Mouse (Mus musculus) forebrain, embryonic 16.5 days (tissue): ENCODE measurements around the gene Cep78. TPM values are rescaled to one million over a fixed set of nuclear protein-coding genes. Genes with fewer than 3 reads are reported as not detected.

Source experiments
- ATAC-seq: fragments of 200-750 bp; cut with Nextera tagmentation; 2 replicates; pipeline ENCODE4 v1.8.0; 2017; ENCODE audit warnings: mild to moderate bottlenecking, moderate library complexity
- H3K27ac ChIP-seq: fragments of 300-500 bp; sonication (generic); 2 replicates; pipeline ENCODE4 v1.5.1; 2014; ENCODE audit warnings: low read length, control low read depth
- H3K27me3 ChIP-seq: fragments of 300-500 bp; sonication (generic); replicated peaks from 2 replicates; pipeline ENCODE4 v1.6.1; 2014; ENCODE audit warnings: low read length; ENCODE audit not compliant: control insufficient read depth, insufficient read depth
- H3K36me3 ChIP-seq: fragments of 300-500 bp; sonication (generic); 2 replicates; pipeline ENCODE4 v1.6.1; 2014; ENCODE audit not compliant: control insufficient read depth, insufficient read depth
- H3K4me1 ChIP-seq: fragments of 300-500 bp; sonication (generic); replicated peaks from 2 replicates; pipeline ENCODE4 v1.6.1; 2014; ENCODE audit warnings: low read length; ENCODE audit not compliant: control insufficient read depth, insufficient read depth
- H3K4me2 ChIP-seq: fragments of 300-500 bp; sonication (generic); 2 replicates; pipeline ENCODE4 v1.6.1; 2014; ENCODE audit warnings: mild to moderate bottlenecking, low read length, control low read depth
- H3K4me3 ChIP-seq: fragments of 300-500 bp; sonication (generic); replicated peaks from 2 replicates; pipeline ENCODE4 v1.5.1; 2014; ENCODE audit warnings: mild to moderate bottlenecking, low read length, control low read depth
- H3K9ac ChIP-seq: fragments of 300-500 bp; sonication (generic); replicated peaks from 2 replicates; pipeline ENCODE4 v1.6.1; 2014; ENCODE audit warnings: low read depth, low read length, control low read depth
- H3K9me3 ChIP-seq: fragments of 300-500 bp; sonication (generic); 2 replicates; pipeline ENCODE4 v1.6.1; 2016; ENCODE audit warnings: low read length; ENCODE audit not compliant: control insufficient read depth
- WGBS: fragments of 180-500 bp; shearing (Covaris S2); extraction: QIAGEN DNeasy Blood & Tissue Kit; methylation state at CpG from one replicate; pipeline ENCODE4 v1.1.7; 2014; 5-methylcytosine and 5-hydroxymethylcytosine counted together
- polyA plus RNA-seq: library from polyadenylated mRNA; unstranded; fragments of >200 nt; fragmentation: Nextera tagmentation; extraction: Ambion mirVana; gene quantifications from 2 replicates; pipeline ENCODE4 v1.2.1, GENCODE M21; 2015

Gene Cep78
- polyA plus RNA-seq, 1 experiment from 2014 or later = 36.5 TPM

DNA sequence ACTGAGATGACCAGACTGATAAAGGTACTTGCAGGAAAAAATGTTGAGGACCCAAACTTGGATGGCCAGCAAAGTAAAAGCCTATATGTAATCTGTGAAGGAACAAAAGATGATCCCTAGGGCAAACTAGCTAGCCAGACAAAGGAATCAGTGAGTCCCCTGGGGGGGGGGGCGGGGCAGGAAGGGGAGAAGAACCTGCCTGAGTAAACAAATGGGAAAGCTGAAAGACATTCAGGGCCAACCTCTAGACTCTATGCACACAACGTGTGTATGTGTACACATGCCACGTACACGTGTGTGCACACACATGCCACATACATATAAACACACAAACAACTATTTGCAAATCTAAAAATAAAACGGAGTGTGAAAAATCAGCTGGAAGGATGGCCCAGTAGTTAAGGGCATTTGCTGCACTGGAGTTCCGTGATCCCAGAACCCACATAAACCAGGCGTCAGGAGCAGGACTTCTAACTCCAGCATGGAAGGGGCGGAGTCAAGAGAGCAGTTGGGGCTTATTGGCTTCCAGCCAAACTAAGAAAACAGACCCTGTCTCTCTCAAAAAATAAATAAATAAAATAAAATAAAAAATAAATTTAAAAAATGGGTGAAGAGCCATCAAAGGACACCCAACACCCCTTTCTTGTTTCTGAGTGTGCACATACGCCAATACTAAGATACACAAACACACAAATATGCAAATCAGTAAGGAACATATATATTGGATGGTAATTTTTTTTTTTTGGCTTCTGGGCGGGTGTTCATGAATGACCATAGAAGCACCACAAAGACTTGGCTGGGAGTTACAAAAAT lies 1.7 kb downstream of the Cep78 start:
- Histone ChIP-seq H3K9ac (no peak overlapping the region), H3K27me3 (no peaks in the 10 kb centered on the region), H3K27ac (no peak overlapping the region), H3K4me3 (no peak overlapping the region; the same call in 1 of the 2 replicates), H3K9me3 (no peaks in the 10 kb centered on the region), H3K4me2 (peak overlapping the region; percentile 82), H3K36me3 (no peaks in the 10 kb centered on the region; the same call in 1 of the 2 replicates), H3K4me1 (peaks cover 15% of the 10 kb centered on the region)
- no peak for ATAC-seq
- 28% methylated on average over 9 of the region's 10 CpGs for WGBS

DNA sequence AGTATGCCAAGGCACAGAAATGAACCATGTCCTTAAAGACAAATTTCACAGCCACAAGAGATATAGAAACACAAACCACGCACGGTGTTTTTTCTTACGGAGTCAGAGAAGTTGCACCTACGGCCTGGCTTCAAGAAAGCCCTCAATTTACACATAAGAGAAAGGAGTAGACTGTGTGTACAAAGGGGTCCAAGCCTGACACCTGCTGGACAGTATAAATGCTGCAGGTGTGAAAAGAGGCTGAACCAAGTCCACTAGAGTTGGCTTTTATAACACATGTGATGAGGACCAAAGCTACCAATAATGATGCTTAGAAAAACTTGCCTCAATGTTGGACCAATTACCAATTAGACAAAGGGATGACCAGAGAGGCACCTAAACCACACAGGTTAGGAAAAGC lies 2.9 kb downstream of the Cep78 start:
- Histone ChIP-seq H3K27ac (no peak overlapping the region), H3K9me3 (no peaks in the 10 kb centered on the region), H3K4me3 (no peak overlapping the region), H3K4me2 (no peak overlapping the region), H3K9ac (no peak overlapping the region), H3K27me3 (no peaks in the 10 kb centered on the region), H3K4me1 (peaks cover 15% of the 10 kb centered on the region), H3K36me3 (peaks cover 5% of the 10 kb centered on the region; the same call in 1 of the 2 replicates)
- ATAC-seq = 0 out of 2 replicates have a peak, but pooled peaks have one; percentile 26
- 34% methylated on average over 4 of the region's 4 CpGs for WGBS

DNA sequence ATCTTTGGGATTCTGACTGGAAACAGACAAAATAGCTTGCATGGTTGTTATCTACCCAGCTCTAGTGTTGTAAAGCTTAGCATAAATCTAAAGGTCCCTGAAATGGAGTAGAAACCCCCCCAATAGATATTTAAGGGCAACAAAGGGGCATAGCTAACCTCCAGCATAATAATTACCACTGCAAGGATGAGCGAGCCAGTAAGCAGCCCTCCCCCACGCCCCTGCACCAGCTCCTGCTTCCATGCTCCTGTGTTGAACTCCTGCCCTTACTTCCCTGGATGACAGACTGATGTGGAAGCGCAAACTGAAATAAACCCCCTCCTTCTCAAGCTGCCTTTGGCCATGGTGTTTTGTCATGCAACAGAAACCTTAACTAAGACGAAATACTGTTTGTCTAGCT lies 11.4 kb downstream of the Cep78 start:
- Histone ChIP-seq H3K4me2 (no peak overlapping the region), H3K4me1 (no peaks in the 10 kb centered on the region), H3K27ac (no peak overlapping the region), H3K36me3 (peaks cover 20% of the 10 kb centered on the region), H3K9ac (no peak overlapping the region), H3K9me3 (no peaks in the 10 kb centered on the region), H3K4me3 (no peak overlapping the region), H3K27me3 (no peaks in the 10 kb centered on the region)
- no peak for ATAC-seq
- WGBS = 87% methylated on average over 4 of the region's 4 CpGs

DNA sequence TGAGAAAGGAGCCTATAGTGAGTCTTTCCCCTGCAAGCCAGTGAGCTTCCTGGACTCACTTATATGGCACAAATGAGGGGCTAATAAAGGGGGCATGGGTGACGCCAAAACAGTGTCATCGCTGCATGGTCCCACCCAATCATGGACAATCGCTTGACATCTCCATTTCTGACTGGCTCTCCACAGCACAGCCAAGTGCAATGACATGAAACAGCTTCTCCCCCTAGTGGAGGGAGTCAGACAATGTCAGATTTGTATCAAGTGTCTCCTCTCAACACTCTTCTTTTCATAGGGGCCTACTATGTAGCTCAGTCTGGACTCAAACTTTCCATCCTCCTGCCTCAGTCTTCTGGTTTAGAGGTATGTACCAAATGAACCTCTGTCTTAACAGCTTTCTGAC lies 19.7 kb downstream of the Cep78 start:
- WGBS = 48% methylated on average over 3 of the region's 3 CpGs
- peaks cover 13% of the 10 kb centered on the region for H3K36me3 ChIP-seq

GRCm38 (mm10) chr19:15964533-15964932 lies 20.3 kb downstream of the Cep78 start:
- WGBS = 87% methylated on average over 7 of the region's 7 CpGs
- no peak overlapping the region for H3K27ac ChIP-seq
- H3K36me3 ChIP-seq = peaks cover 13% of the 10 kb centered on the region

More for the DNA sequence above, 19.7 kb downstream of the Cep78 start:
- H3K9ac ChIP-seq = no peak overlapping the region
- H3K4me3 ChIP-seq = no peak overlapping the region
- H3K27ac ChIP-seq = no peak overlapping the region
- H3K9me3 ChIP-seq = no peaks in the 10 kb centered on the region
- no peaks in the 10 kb centered on the region for H3K27me3 ChIP-seq
- H3K4me1 ChIP-seq = no peaks in the 10 kb centered on the region
- ATAC-seq = peak; percentile 69
- no peak overlapping the region for H3K4me2 ChIP-seq

GRCm38 (mm10) chr19:15963011-15963695 lies 21.6 kb downstream of the Cep78 start:
- 74% methylated on average over 17 of the region's 17 CpGs for WGBS
- no peak overlapping the region for H3K4me3 ChIP-seq
- H3K27ac ChIP-seq = no peak overlapping the region
- H3K4me2 ChIP-seq = no peak overlapping the region
- H3K4me1 ChIP-seq = no peaks in the 10 kb centered on the region
- ATAC-seq = no peak
- no peaks in the 10 kb centered on the region for H3K9me3 ChIP-seq
- no peaks in the 10 kb centered on the region for H3K27me3 ChIP-seq
- peaks cover 7% of the 10 kb centered on the region; the same call in 1 of the 2 replicates for H3K36me3 ChIP-seq
- no peak overlapping the region for H3K9ac ChIP-seq

More at GRCm38 (mm10) chr19:15964533-15964932, 20.3 kb downstream of the Cep78 start:
- Histone ChIP-seq H3K4me3 (no peak overlapping the region), H3K9ac (no peak overlapping the region), H3K4me1 (no peaks in the 10 kb centered on the region), H3K4me2 (no peak overlapping the region), H3K27me3 (no peaks in the 10 kb centered on the region), H3K9me3 (no peaks in the 10 kb centered on the region)
- no peak for ATAC-seq

DNA sequence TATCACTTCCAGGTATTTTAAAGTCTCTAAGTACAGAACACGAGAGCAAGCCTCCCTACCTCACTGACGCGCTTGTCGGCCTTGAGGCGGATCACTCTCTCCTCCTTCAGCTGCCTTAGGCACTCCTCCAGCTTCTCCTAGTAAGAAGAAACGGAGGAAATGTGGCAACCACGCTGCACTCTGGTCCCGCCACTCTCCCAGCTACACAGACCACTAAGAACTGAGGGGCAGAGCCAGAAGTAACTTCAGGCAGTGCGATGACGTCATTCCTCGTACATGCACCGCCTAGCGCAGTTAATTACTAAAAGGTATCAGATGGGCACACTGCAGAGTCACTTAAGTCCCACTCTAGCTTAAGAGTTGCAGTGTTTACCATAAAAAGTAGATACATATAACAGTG lies 22.5 kb downstream of the Cep78 start:
- 73% methylated on average over 13 of the region's 13 CpGs for WGBS

GRCm38 (mm10) chr19:15950225-15950624 lies 34.6 kb downstream of the Cep78 start:
- H3K9ac ChIP-seq = no peak overlapping the region
- 41% methylated on average over 3 of the region's 3 CpGs for WGBS
- H3K4me2 ChIP-seq = no peak overlapping the region
- no peaks in the 10 kb centered on the region for H3K27me3 ChIP-seq
- no peak overlapping the region for H3K27ac ChIP-seq
- no peak; the same call in 1 of the 2 replicates for ATAC-seq
- no peaks in the 10 kb centered on the region for H3K4me1 ChIP-seq
- H3K36me3 ChIP-seq = peaks cover 6% of the 10 kb centered on the region
- no peak overlapping the region for H3K4me3 ChIP-seq
- H3K9me3 ChIP-seq = no peaks in the 10 kb centered on the region

More for the DNA sequence above, 22.5 kb downstream of the Cep78 start:
- no peak overlapping the region for H3K4me2 ChIP-seq
- H3K9ac ChIP-seq = no peak overlapping the region
- H3K36me3 ChIP-seq = peaks cover 7% of the 10 kb centered on the region; the same call in 1 of the 2 replicates
- H3K27me3 ChIP-seq = no peaks in the 10 kb centered on the region
- no peak for ATAC-seq
- no peak overlapping the region for H3K4me3 ChIP-seq
- no peaks in the 10 kb centered on the region for H3K4me1 ChIP-seq
- H3K9me3 ChIP-seq = no peaks in the 10 kb centered on the region
- no peak overlapping the region for H3K27ac ChIP-seq

GRCm38 (mm10) chr19:15948867-15949266 lies 35.9 kb downstream of the Cep78 start:
- H3K27ac ChIP-seq = no peak overlapping the region
- H3K27me3 ChIP-seq = no peaks in the 10 kb centered on the region
- no peak for ATAC-seq
- H3K9me3 ChIP-seq = no peaks in the 10 kb centered on the region
- H3K4me1 ChIP-seq = no peaks in the 10 kb centered on the region
- no peak overlapping the region for H3K9ac ChIP-seq
- H3K4me3 ChIP-seq = no peak overlapping the region
- H3K4me2 ChIP-seq = no peak overlapping the region
- 93% methylated on average over 1 of the region's 1 CpGs for WGBS
- H3K36me3 ChIP-seq = no peaks in the 10 kb centered on the region
